Mouse (Mus musculus) spleen, adult 18-20 months (tissue): ENCODE data around the gene Olfr1031.
"Not testable (repeated sequence)": the region's sequence is repeated elsewhere in the genome, so short reads cannot be mapped to it uniquely, and the experiment has no call there.

ENCODE experiments used
- DNase-seq, 2 experiments: peaks; one replicate each; pipeline ENCODE4 v3.0.0; 2022; ENCODE audit warnings: mixed read lengths in 2 of 2

Olfr1031 gene

GRCm38 (mm10) chr2:85990004-85990403 is at the start of gene Olfr1031:
Olfr1031 (plus strand) TSS chr2:85990304.
- DNase-seq: no peak

GRCm38 (mm10) chr2:85950137-85950536 is 40.0 kb upstream of the Olfr1031 start, which contains the start of gene Olfr1028:
Olfr1028 (plus strand) TSS chr2:85950437.
- no peak for DNase-seq

GRCm38 (mm10) chr2:85973595-85973994 is 16.5 kb upstream of the Olfr1031 start, which contains the start of gene Olfr1029:
Olfr1029 (plus strand) TSS chr2:85973895.
- no peak for DNase-seq

GRCm38 (mm10) chr2:85978976-85979375 is 11.1 kb upstream of the Olfr1031 start, which contains the start of gene Olfr1030:
Olfr1030 (plus strand) TSS chr2:85979276.
- DNase-seq: no peak

- DNase-seq: no peak
Measured at GRCm38 (mm10) chr2:86005240-86005639, 15.1 kb downstream of the Olfr1031 start, which contains the start of gene Olfr1032. Olfr1032 (plus strand) TSS chr2:86005540.

GRCm38 (mm10) chr2:86020406-86020805 is 30.3 kb downstream of the Olfr1031 start, which contains the start of gene Olfr1033:
Olfr1033 (plus strand) TSS chr2:86020633.
- DNase-seq: not testable (repeated sequence)

- DNase-seq: not testable (repeated sequence)
Measured at GRCm38 (mm10) chr2:86021518-86021917, 31.4 kb downstream of the Olfr1031 start.
